Mouse (Mus musculus) cerebellum, adult 2 months (tissue): ENCODE measurements around the gene Vmn1r197. TPM values are rescaled to one million over a fixed set of nuclear protein-coding genes. Genes with fewer than 3 reads are reported as not detected.
"Not testable (repeated sequence)": the region's sequence is repeated elsewhere in the genome, so short reads cannot be mapped to it uniquely, and the experiment has no call there.

ENCODE experiments used
- DNase-seq, 2 experiments: peaks; one replicate each; pipeline ENCODE4 v3.0.0; 2021
- H3K27ac ChIP-seq: fragments of 200-500 bp; 2 replicates; pipeline ENCODE4 v1.5.1; 2012; ENCODE audit warnings: low read length, control low read depth, inconsistent platforms; ENCODE audit not compliant: insufficient read depth
- H3K27me3 ChIP-seq: fragments of 200-500 bp; 2 replicates; pipeline ENCODE4 v1.6.1; 2012; ENCODE audit warnings: inconsistent platforms, mild to moderate bottlenecking, low read length, moderate library complexity; ENCODE audit not compliant: control insufficient read depth, insufficient read depth
- H3K4me1 ChIP-seq: fragments of 200-500 bp; 2 replicates; pipeline ENCODE4 v1.6.1; 2011; ENCODE audit warnings: low read length; ENCODE audit not compliant: control insufficient read depth, insufficient read depth
- H3K4me3 ChIP-seq: fragments of 200-500 bp; replicated peaks from 2 replicates; pipeline ENCODE3; 2011; ENCODE audit warnings: mild to moderate bottlenecking, low read depth, low read length, control low read depth; ENCODE audit not compliant: insufficient read depth
- CTCF ChIP-seq: fragments of 200-500 bp; IDR thresholded peaks from 2 replicates; pipeline ENCODE4 v1.5.1; 2011; ENCODE audit warnings: low read depth, mild to moderate bottlenecking, control low read depth, low read length, moderate library complexity, borderline replicate concordance; ENCODE audit not compliant: insufficient read depth
- POLR2A ChIP-seq: fragments of 200-500 bp; IDR thresholded peaks from 2 replicates; pipeline ENCODE4 v1.6.1; 2011; ENCODE audit warnings: low read length, control low read depth, borderline replicate concordance; ENCODE audit not compliant: insufficient read depth
- WGBS: fragments of 180-500 bp; shearing (Covaris S2); methylation state at CpG from one replicate; pipeline ENCODE4 v1.1.7; 2018; 5-methylcytosine and 5-hydroxymethylcytosine counted together
- polyA plus RNA-seq: library from polyadenylated mRNA; depleted of rRNA; stranded (reverse); fragments of >200 nt; gene quantifications from 2 replicates; pipeline ENCODE4 v1.2.3, GENCODE M21; 2012; rRNA removed

Vmn1r197 gene
- polyA plus RNA-seq, 1 experiment = not detected

DNA sequence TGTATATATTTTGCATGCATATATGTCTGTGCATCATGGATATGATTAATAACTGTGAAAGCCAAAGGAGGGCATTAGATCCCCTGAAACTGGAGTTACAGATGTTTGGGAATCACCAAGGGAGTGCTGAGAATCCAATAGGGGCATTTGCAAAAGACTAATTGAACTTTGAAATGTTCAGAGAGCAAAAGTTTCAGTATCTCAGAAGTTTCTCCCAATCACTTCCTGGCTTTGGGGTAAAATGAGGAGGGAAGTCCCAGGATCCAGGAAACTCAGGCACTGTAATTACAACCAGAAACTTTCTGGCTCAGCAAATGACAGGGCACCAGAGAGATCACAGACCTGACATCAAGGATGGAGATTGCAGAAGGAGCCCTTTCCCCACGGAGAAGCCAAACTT is 25.7 kb downstream of the Vmn1r197 start, which contains the start of gene Vmn1r198:
TSS of gene Vmn1r198 (plus strand) at position 301 of the 400 bp plus-strand sequence.
- no peak for TF ChIP-seq CTCF

DNA sequence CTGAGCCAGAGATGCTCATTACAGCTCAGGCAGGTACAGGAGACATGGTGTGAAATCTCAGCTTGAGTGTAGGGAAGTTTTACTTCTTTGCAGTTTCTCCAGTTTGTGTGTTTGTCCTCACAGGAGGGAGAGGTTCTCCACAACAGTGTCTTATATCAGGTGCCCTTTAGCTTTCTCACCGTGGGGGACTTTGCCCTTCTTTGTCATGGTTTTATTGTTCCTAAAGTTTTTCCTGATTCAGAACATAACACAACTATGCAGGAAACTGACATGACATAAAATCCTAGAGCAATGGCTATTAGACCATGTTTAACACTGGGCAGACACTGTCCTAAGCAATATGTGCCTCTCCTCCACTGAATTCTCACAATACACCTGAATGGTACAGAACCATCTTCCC is 26.4 kb downstream of the Vmn1r197 start:
- no peaks in the 10 kb centered on the region for H3K4me1 ChIP-seq
- 80% methylated on average over 1 of the region's 1 CpGs for WGBS
- H3K4me3 ChIP-seq = no peak overlapping the region
- H3K27me3 ChIP-seq = no peaks in the 10 kb centered on the region
- DNase-seq = no peak
- H3K27ac ChIP-seq = no peak overlapping the region
- TF ChIP-seq POLR2A = no peak
- TF ChIP-seq CTCF = no peak

More for the DNA sequence above, 25.7 kb downstream of the Vmn1r197 start, which contains the start of gene Vmn1r198:
- 44% methylated on average over 1 of the region's 1 CpGs for WGBS
- DNase-seq = no peak
- Histone ChIP-seq H3K27me3 (no peaks in the 10 kb centered on the region), H3K4me1 (no peaks in the 10 kb centered on the region), H3K4me3 (no peak within 1 kb of the TSS), H3K27ac (no peak within 1 kb of the TSS)

DNA sequence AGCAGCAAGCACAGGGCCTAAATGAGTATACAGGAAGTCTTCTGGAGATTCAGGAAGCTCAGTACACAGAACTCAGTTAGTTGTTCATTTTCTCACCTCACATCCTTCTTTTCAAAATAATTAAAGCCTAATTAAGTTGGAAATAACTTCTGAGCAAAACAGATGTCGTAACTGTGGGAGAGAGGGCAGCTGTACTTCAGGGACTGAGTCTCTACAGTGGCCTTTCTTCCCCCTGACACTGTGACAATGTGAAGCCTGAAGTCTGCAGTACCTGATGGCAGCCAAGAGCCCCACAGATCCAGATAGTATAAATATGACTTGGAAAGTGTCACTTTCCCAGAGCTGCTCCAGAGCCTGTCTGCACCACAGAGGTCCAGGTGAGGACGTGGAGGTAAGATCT is 55.1 kb downstream of the Vmn1r197 start, which contains the start of gene Vmn1r199:
TSS of gene Vmn1r199 (plus strand) at position 301 of the 400 bp plus-strand sequence.
- Histone ChIP-seq H3K27me3 (no peaks in the 10 kb centered on the region), H3K4me1 (no peaks in the 10 kb centered on the region), H3K27ac (no peak within 1 kb of the TSS), H3K4me3 (no peak within 1 kb of the TSS)
- DNase-seq = no peak
- TF ChIP-seq POLR2A (no peak), CTCF (no peak)
- 66% methylated on average over 2 of the region's 2 CpGs for WGBS

DNA sequence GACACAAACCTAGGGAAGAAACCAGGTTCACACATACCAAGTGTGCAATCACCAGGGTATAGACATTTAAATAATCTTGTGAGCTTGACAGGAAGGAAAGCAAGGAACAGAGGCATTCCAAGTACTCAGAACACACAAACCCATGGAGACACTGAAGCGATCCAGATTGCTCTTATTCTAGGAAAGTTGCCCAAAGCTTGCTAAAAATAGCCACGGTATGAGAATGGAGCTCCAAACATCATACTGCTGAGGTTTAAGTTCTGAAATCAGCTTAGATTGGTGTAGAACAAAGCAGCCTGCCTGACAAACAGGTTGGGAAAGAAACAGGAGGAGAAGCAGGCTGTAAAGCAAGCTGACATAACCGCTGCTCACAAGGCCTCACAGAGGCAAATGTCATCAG is 56.7 kb downstream of the Vmn1r197 start:
- H3K27me3 ChIP-seq, DNase-seq, H3K4me1 ChIP-seq, H3K4me3 ChIP-seq, H3K27ac ChIP-seq: not testable (repeated sequence)
- WGBS = 41% methylated on average over 3 of the region's 3 CpGs

Other genes with a start within 250 kb of the Vmn1r197 start
- gene Vmn1r188, start 240.1 kb upstream of the Vmn1r197 start, polyA plus RNA-seq = not detected in 2 replicates
- gene Vmn1r189, start 218.8 kb upstream of the Vmn1r197 start, polyA plus RNA-seq = not detected in 2 replicates
- gene Vmn1r191, start 140.6 kb upstream of the Vmn1r197 start, polyA plus RNA-seq = not detected in 2 replicates
- gene Vmn1r192, start 133.4 kb upstream of the Vmn1r197 start, polyA plus RNA-seq = not detected in 2 replicates
- not detected in 2 replicates for gene Vmn1r193, start 101.4 kb upstream of the Vmn1r197 start, polyA plus RNA-seq
- not detected in 2 replicates for gene Vmn1r194, start 80.4 kb upstream of the Vmn1r197 start, polyA plus RNA-seq
- not detected in 2 replicates for gene Vmn1r195, start 54.1 kb upstream of the Vmn1r197 start, polyA plus RNA-seq
- not detected in 2 replicates for gene Vmn1r196, start 34.7 kb upstream of the Vmn1r197 start, polyA plus RNA-seq
- not detected in 2 replicates for gene Vmn1r198, start 25.8 kb downstream of the Vmn1r197 start, polyA plus RNA-seq
- not detected in 2 replicates for gene Vmn1r199, start 55.2 kb downstream of the Vmn1r197 start, polyA plus RNA-seq
- gene Vmn1r200, start 65.8 kb downstream of the Vmn1r197 start, polyA plus RNA-seq = 0.10 TPM in 1 of 2 replicates, not detected in the other
- gene Vmn1r201, start 147.3 kb downstream of the Vmn1r197 start, polyA plus RNA-seq = not detected in 2 replicates
- 0.03 TPM in 1 of 2 replicates, not detected in the other for gene Vmn1r202, start 180.8 kb downstream of the Vmn1r197 start, polyA plus RNA-seq
- not detected in 2 replicates for gene Vmn1r203, start 193.5 kb downstream of the Vmn1r197 start, polyA plus RNA-seq
- not detected in 2 replicates for gene Vmn1r204, start 228.6 kb downstream of the Vmn1r197 start, polyA plus RNA-seq